Mouse (Mus musculus) CH12F3 (cell line): ENCODE data around the gene Vrk3.
"Not testable (repeated sequence)": the region's sequence is repeated elsewhere in the genome, so short reads cannot be mapped to it uniquely, and the experiment has no call there.

Experiments used
- in situ Hi-C: fragments of 300-500 bp; cut with MboI; formaldehyde crosslinking; loops from 2 replicates; pipeline ENCODE4 v1.14.3; 2020; ENCODE audit warnings: low sequenced_read_pairs

Vrk3 gene

DNA sequence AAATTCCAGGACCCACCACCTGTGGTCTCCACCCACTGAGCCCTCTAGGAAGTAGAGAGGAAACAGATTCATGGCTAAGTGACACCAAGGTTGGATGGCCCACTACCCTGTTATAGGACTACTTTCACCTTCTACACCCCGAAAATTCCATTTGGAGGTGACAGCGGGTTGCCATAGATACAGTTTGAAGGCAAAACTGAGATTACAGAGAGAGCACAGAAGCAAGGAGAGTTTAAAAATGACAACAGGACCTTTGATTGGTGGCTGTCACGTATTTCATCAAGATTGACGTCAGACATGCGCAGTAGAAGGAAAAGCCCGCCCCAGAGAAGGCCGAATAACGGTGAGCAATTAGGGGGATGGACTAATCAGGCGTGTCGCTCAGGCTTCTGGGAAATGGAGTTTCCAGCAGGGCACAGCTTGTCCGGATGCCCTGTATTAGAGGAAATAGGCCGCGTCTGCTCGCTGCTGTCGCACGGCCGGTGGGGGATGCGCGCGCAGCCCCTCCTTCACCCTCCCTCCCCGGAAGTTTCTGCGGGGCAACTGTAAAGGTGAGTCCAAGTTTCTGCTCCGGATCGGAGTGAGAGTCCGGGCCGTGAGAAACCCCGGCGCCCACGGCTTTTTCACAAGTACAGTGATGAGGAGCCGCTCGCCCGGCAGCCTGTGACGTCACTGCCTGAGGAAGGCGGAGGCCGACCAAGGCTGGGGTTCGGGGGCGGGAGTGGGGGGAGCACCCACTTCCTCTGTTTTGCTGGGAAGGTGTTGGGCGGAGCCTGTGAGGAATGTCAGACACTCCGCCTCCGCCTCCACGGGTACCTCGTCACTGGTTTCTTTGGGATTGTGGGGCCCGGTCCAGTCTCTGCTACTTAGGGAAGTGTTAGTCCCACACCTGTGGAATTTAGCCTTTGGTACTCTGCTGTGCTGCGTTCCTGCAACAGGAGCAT, at the start of gene Vrk3:
Vrk3 (plus strand) TSS at position 313 of the 944 bp plus-strand sequence.
- in situ Hi-C loops, result no loop called here

DNA sequence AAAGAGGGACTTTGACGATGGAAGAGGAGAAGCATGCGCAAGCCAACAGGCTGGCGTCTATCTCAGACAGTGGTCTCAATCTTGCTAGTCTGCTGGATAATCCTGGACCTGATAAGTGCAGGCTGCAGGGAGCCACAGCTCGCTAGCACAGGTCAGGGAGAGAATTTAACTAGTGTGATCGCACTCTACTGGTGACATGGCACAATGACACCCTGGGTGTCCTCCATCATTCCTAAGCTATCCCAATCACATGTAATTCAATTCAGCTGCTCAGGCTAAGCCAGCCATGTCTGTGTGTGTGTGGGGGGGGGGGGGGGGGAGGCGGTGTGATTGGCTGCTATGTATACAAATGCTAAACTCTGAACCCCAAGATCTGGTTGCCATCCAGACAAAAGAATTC, 46.3 kb upstream of the Vrk3 start:
- in situ Hi-C loops, result no loop called here

DNA sequence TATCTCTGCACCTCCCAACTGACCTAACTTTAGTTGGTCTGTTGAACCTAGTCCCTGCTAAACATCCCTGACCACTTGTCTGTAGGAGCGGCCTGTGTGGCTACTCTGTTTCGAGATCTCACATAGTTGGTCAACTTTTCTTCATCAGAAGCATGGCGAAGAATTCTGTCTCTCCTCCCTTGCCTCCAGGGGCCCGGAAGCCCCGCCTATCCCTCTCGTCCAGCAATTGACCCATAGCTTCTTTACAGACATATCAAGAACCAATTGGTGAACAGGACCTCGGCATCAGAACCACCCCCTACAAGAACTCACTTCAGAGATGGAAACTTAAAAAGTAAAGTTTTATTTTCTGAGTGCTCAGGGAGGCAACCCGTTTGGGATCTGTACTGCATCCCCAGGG, 45.2 kb upstream of the Vrk3 start:
- in situ Hi-C loops, result no loop called here

DNA sequence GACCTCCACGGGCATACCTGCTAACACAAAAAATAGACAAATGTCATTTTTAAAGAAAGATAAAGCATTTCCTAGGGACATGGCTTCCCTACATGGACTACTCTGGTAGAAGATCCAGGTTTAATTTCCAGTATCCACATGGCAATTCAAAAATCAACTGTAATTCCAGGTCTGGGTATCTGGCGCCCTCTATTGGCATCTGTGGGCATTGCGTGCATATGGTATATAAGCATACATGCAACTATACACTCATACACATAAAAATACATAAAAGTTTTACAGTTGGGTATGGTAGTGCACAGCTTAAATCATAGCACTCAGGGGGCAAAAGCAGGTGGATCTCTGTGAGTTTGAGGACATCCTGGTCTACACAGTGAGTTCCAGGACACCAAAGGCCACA, 43.9 kb upstream of the Vrk3 start:
- in situ Hi-C loops, result no loop called here

DNA sequence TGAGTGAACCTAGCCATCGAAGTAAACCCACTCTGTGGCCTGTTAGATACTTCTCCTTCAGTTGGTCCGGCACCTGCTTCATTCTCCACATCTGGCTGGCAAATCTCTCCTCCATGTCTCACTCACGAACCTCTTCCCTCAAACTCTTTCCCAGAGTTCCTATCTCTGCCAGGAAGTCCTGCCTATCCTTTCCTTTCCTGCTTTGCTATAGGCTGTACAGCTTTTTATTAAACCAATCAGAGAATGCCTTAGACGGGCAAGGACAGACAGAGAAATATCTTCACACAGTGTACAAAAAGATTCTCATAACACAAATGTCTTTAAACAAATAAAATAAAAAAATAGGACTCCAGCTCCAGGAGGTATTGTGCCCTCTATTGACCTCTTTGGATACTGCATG, 43.1 kb upstream of the Vrk3 start:
- in situ Hi-C loops, result no loop called here

DNA sequence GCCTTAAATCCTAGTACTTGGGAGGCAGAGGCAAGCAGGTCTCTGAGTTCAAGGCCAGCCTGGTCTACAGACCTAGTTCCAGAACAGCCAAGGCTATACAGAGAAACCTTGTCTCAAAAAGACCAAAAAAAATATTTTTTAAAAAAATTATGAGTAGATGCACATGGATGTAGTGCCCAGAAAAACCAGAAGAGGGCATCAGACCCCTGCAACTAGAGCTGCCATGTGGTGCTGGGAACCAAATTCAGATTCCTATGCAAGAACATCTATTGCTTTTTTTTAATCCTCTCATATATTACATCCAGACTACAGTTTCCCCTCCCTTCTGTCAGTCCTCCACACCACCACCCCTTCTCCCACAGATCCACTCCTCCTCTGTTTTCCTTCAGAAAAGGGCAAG, 41.9 kb upstream of the Vrk3 start:
- in situ Hi-C loops, result no loop called here

DNA sequence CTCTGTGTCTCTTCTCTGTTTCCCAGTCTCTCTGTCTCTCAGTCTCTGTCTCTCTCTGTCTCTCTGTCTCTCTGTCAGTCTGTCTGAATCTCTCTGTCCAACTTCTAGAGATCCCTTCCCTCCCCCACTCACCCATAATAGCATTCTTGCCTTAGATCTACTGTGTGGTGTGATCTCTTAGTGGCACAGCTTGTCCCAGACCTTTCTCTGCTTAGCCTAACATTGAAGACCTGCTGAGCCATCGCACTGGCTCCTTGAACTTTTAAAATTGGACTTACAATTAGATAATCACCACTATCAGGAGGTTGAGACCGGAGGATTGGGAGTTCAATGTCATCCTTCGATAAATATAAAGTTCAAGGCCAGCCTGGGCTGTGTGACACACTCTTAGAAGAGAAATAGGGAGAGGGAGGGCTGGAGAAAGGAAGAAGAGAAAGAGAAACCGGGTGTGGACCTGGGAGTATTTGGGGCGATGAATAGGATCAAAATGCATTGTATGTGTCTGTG, 41.0 kb upstream of the Vrk3 start:
- in situ Hi-C loops, result no loop called here

DNA sequence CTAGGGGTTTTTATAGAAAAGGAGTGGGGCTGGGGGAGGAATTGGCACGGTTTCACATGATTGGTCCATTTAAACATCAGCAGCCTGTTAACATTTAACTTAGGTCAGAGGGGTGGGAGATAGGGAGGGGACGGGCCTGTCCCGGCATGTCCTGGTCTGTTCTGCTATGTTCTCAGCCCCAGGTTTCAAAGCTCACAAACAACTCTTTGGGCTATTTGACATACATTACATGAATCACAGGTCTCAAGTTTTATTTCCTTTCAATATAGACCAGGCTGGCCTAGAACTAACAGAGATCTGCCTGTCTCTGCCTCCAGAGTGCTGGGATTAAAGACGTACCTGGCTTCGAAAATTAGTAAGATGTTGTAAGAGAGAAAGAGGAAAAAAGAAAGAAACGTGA, 40.1 kb upstream of the Vrk3 start:
- in situ Hi-C loops, result not testable (repeated sequence)

DNA sequence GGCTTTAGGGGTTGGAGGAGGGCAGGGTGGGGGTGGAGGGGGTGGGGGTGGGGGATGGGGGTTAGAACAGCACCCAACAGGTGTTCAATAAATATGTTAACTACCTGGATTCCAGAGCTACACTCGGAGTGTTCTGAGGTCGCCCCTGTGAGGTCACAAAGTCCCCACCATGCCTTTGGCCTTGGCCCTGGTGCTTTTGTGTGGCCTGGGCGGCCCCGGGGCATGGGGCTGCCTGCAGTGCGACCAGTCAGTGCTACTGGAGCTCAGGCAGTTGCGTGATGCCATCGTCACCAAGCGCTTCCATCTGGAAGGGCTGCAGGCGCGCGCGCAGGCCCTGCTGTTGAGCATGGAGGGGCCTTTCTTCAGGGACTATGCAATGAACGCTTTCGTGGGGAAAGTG, 39.6 kb upstream of the Vrk3 start, which contains the start of gene Izumo2:
Izumo2 (plus strand) TSS at position 169 of the 400 bp plus-strand sequence.
- in situ Hi-C loops, result no loop called here

DNA sequence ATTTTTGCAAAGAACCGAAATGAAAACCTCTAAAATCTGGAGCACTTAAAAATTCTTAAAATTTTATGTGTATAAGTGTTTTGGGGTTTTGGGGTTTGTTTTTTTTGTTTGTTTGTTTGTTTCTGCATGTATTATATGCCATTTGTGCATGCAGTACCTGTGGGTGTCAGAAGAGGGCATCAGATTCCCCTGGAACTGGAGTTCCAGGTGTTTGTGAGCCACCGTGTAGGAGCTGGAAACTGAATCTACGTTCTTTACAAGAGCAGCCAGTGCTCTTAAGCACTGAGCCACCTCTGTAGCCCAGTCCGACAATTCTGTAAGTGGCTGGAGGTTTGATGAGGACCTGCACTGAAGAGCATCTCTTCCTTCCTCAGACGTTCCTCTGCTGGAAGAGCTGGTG, 38.3 kb upstream of the Vrk3 start:
- in situ Hi-C loops, result no loop called here

DNA sequence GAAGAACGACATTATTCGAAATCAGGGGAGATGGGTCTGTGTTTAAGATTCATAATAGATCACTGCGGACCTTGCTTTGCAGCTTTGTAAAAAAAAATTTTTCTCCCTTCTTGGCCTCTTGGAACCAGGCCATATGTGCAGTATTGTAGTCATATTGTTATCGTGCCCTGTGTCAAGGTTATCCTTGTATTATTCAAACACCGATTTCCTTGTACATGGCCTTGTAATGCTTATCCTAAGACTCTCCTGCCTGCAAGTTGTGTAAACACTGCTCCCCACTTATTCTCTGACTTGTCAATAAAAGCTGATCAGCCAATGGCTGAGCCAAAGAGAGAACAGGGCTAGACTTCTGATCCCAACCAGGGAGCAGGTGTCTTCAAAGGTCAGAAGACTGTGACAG, 26.2 kb upstream of the Vrk3 start:
- in situ Hi-C loops, result no loop called here

DNA sequence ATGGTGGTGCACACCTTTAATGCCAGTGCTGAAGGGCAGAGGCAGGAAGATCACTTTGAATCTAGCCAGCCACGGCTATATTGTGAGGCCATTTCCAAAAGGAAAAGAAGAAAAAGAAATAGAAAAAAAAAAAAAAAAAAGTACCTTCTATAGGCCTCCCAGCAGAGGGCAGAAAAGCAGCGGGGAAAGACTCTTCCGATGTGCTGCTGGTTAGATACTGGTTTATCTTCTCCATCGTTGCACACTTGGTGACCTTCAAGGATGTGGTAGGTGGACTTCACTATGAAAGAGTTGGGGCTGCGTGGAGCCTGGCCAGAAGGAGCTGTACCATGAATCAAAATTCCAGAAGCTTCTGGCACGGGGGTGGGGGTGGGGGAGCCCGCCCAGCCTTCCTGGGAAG, 23.9 kb upstream of the Vrk3 start:
- in situ Hi-C loops, result no loop called here

DNA sequence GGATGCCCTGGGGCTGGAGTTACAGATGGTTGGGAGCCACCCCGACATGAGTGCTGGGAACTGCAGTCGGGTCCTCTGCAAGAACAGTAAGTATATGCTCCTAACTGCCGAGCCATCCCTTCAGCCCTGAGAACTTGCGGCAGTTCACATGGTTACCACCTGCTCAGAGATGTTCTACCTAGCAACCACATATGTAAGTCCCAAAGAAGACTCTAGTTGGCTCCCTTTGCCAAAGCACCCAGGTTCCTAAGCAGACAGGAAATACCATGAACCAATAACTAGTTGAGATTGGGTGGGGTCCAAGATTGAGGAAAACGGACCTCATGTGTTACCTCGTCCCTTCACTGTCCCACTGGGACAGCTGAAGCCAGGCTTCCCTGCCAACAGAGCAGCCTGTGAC, 21.9 kb upstream of the Vrk3 start:
- in situ Hi-C loops, result no loop called here

DNA sequence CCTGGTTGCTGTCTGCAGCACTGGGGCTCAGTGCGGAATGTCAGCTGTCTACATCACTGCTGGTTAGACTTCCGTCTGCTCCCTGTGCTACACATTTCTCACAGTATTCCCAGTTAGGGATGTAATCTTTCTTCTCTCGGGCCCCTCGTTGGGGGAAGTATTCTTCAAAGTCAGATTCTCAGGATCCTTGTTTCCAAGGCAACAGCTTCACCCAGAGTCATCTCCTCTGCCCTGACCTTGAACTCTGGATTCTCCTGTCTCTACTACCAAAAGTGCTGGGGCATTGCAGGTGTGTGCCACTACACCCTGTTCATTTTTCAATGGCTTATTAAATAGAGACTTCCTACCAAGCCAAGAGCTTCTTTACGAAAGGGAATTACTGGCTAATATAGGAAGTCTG, 21.1 kb upstream of the Vrk3 start:
- in situ Hi-C loops, result no loop called here

DNA sequence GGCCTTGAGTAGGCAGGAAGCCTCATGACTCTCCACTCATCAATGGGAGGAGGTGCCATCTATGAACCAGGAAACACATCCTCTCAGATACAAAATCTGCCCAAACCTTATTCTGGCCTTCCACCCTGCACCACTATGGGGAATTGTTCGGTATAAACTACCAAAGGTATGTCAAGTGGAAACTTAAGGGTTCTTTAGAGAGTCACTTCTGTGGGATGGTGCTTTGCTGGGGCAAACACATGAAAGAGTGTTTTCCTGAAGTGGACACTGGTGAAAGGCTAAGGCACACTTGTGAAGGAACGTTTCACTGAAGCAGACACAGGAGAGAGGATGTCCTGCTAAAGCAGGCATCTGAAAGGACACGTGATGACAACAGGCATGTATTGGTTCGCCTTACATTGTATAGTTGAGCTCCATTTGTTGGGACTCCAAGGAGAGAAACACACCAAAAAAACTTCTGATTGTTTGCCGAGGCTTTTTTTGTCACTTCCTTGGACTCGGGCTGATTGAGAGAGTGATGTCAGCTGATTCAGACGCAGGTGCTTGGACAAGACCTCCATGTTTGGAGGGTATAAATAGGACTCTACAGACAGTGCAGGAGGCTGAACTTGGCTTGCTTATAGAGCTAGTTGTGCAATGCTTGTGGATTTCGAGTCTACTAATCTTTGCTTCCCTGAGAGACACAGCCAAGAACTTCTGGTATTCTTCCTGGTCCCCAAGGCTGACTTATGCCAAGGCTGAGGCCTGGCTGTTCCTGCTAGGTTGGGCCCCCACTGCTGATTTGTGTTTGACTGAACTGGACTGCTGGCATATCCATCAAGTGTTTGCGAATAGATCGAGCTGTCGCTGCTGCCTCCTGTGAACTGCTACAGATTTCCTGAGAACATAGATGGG, 19.9 kb upstream of the Vrk3 start:
- in situ Hi-C loops, result no loop called here

DNA sequence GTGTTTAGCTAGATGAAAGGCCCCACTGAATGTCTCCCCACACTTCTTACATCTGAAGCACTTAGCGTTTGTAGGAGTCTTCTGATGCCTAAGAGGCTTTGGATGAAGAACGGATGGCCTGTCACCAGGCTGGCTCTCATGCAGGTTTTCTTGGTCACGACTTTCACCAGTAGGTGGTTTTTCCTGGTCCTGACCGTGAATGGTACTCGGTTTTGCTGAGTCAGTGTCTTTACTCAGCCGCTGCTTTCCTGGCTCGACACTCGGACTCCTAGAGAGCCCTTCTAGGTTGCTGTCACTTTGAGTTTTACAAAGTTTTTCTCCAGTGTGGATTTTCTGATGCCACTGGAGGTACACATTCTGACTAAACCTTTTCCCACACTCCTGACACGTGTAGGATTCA, 14.5 kb upstream of the Vrk3 start:
- in situ Hi-C loops, result no loop called here

DNA sequence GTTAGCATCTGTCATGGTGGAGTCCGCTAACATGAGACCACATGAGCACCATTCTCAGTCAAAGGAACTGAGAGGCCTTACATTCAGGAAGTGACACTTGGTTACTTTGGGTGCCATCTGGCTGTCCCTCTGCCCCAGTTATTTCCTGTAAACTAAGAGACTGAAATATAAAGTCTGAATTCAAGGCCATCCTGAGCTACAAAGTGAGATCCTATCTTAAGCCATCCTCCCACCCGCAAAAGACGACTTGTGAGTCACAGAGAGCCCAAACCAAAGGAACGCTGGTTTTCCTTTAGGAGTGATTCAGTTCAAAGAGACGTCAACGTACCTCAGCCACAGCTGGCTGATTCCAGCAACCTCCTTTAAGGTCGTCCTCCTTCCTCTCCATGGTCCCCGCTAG, 6.9 kb upstream of the Vrk3 start:
- in situ Hi-C loops, result no loop called here

DNA sequence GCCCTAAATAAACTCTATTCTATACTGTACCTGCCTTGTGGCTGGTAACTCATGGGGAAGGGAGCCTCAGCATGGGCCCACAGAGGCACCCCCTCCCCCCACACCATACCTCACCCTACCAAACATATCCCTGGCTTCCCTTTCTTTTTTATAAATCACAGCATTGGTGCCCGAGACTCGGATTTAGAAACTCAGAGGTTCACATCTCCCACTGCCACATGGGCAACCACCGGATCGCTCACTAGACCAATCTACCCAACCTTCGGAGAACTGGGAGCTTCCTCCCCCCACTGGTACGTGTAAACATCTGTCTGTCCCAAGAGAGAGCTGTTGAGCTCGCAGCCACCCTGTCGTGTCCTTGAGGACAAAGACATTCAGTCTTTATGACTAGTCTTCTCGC, 3.9 kb upstream of the Vrk3 start:
- in situ Hi-C loops, result no loop called here

DNA sequence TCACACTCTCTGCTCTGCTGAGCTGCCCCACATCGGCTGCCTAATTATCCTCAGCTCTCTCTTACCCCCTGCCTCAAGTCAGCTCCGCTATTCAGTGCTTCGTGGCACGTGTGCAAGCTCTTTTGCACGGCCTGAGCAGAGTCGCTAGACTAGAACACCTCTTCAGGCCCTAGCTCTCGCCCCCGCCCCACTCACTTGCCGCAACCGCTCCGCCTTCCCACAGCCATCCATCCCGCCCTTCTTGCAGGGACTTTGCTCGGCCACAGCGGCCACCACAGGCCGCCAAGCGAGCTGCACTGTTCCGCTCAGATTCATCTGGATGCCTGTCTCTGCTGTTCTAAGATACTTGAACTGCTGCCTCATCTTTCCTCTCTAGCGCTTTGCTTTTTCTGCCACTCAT, 3.1 kb upstream of the Vrk3 start:
- in situ Hi-C loops, result no loop called here

DNA sequence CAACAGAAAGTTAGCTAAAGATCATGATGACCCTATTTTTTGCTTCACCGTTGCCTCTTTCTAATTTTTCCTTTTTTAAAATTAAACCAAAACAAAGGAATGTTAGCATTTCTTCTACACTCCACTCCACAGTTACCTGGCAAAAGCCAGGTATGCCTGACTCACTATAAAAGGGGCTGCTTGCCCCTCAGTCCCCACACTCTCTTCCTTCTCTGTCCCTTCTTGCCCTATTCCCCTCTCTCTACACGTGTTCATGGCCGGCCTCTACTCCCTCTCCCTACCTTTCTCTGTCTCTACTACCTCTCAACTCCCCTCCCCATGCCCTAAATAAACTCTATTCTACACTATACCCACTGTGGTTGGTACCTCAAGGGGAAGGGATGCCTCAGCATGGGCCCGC, 1.1 kb upstream of the Vrk3 start:
- in situ Hi-C loops, result no loop called here

DNA sequence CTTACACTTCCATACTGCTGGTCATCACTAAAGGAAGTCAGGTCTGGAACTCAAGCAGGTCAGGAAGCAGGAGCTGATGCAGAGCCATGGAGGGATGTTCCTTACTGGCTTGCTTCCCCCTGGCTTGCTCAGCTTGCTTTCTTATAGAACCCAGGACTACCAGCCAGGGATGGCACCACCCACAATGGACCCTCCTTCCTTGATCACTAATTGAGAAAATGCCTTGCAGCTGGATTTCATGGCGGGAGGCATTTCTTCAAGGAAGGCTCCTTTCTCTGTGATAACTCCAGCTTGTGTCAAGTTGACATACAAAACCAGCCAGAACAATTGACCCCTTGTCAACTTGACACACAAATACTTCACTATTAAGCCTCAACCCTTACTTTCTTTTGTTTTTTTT, 2.7 kb downstream of the Vrk3 start, which contains the start of gene Zfp473:
Zfp473 (minus strand) TSS at position 101 of the 400 bp plus-strand sequence.
- in situ Hi-C loops, result not testable (repeated sequence)

DNA sequence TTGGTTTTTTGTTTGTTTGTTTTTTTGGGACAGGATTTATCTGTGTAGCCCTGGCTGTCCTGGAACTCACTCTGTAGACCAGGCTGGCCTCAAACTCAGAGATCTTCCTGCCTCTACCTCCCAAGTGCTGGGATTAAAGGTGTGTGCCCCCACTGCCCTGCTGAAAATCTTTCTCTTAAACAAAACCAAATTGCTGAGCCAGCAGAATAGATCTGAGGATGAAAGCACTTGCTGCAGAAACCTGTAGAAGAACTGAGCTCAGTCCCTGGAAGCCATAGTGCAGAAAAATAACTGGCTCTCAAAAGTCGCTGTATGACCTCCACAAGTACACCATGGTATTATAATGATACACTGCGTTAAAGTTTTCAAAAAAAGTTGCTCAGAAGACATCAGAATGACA, 9.0 kb downstream of the Vrk3 start:
- in situ Hi-C loops, result no loop called here
